ENCODE assay signal across 8 mouse cellular contexts in the genomic region with DNA sequence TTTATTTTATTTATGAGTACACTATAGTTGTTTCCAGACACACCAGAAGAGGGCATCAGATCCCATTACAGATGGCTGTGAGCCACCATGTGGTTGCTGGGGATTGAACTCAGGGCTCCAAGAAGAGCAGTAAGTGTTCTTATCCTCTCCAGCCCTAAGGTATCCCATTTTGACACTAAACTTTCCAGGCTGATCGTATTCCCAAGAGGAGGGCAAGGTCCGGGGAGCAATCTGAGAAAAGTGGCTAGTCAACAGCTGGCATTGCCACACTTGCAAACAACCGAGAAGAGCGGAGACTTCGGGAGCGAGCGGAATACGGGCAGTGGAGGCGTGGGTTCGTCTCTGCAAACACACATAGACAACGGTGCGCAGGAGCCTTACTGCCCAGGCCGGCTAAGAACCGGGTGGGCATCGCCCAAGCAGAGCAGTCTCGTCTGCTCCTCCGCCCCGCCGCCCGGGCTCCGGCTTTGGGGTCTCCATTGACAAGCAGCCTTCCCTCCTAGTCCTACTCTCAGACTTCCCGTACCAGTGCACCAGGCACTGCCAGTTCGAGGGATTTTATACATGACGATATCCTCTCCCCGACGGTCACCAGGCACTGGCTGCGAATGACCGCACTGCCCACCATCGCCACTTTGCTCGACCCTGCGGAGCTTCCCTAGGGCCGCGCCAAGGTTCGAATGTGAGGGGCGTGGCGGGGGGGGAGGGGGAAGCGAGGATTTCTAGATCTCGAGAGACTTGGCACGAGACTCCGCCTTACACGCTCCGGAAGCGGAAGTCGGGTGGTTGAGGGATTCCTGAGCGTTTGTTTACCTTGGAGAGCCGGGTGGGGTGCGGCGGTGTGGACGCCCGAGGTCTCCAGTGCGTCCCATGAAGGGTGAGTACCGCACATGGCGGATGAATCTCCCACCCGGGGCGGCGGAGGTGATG. TPM values are rescaled to one million over a fixed set of nuclear protein-coding genes. Genes with fewer than 3 reads are reported as not detected.
DNase-seq lines count a peak whose midpoint lies in the region; ATAC-seq and TF ChIP-seq lines count a peak whose summit lies in the region.

A gene (plus strand): TSS at position 746 of the 930 bp plus-strand sequence.

- H3K36me3 ChIP-seq in lung, postnatal 0 days (ENCODE audit: insufficient read depth, low read length) = no peaks in the 10 kb centered on the region

- peak; percentile 94 to 96 for ATAC-seq in hematopoietic stem cell, adult 5-6 weeks (replicated peaks in 1 of 2; ENCODE audit: insufficient read depth in 1 of 2, low FRiP score in 2 of 2, low TSS enrichment in 1 of 2, low read depth in 1 of 2, poor library complexity in 2 of 2, severe bottlenecking in 2 of 2)
- peak; percentile 99 for ATAC-seq in lung, postnatal 0 days

- no peaks in the 10 kb centered on the region for H3K27me3 ChIP-seq in lung, postnatal 0 days (replicated peaks; ENCODE audit: insufficient read depth, low read length)

- no peaks in the 10 kb centered on the region for H3K9me3 ChIP-seq in lung, postnatal 0 days (ENCODE audit: low read length)

- peak; percentile 83 for DNase-seq in MEL-GATA-1-ER (ENCODE audit: extremely low read depth, low read depth)
- peak; percentile 76 for DNase-seq in cerebellum, adult 8-10 months
- peak; percentile 92 for DNase-seq in forelimb bud, embryonic 11.5 days (ENCODE audit: low read depth, low spot score)
- DNase-seq in layer of hippocampus, adult 9-10 months (ENCODE audit: low spot score) = peak; percentile 65
- DNase-seq in lung, postnatal 0 days (ENCODE audit: low spot score) = peak; percentile 98
- peak; percentile 75 for DNase-seq in ovary, postnatal 14 days (ENCODE audit: low spot score)
- peak; percentile 89 for DNase-seq in thymus, postnatal 14 days

- WGBS in lung, postnatal 0 days = under 1% methylated on average over 51 of the region's 56 CpGs

- H3K4me1 ChIP-seq in lung, postnatal 0 days (ENCODE audit: insufficient read depth, low read depth, low read length) = 0 out of 2 replicates have a peak, but pooled peaks cover 3% of the 10 kb centered on the region

- peak within 1 kb of the TSS; percentile 94 for H3K27ac ChIP-seq in lung, postnatal 0 days (ENCODE audit: low read length)

- H3K4me3 ChIP-seq in lung, postnatal 0 days (ENCODE audit: low read depth, low read length) = peak within 1 kb of the TSS; percentile 95

- TF ChIP-seq EP300 in lung, postnatal 0 days (IDR thresholded peaks at IDR 0.05) = peak; percentile 90

- TF ChIP-seq CTCF in lung, postnatal 0 days (IDR thresholded peaks at IDR 0.05) = peak; percentile 24; the same call in 1 of the 2 replicates

- H3K9ac ChIP-seq in lung, postnatal 0 days (replicated peaks; ENCODE audit: low read depth) = peak within 1 kb of the TSS; percentile 94

- peak within 1 kb of the TSS; percentile 83 for H3K4me2 ChIP-seq in lung, postnatal 0 days (replicated peaks; ENCODE audit: low read depth, low read length)

RNA-seq across cellular contexts. Expression of the gene that starts here (rescaled TPM):
- total RNA-seq in hematopoietic stem cell, adult 5-6 weeks (2017) = 70.3 and 92.4 TPM in 2 replicates
- 138 and 140 TPM in 2 replicates for polyA plus RNA-seq in lung, postnatal 0 days (2015; fragmentation: Nextera tagmentation; extraction: Ambion mirVana)

Comparison
In these comparisons a context has a peak if more than half of its experiments do, and no peak if none do; other contexts are left out.
1. Peak in every context shown above with its lines: DNase-seq, ATAC-seq, H3K4me3 ChIP-seq and H3K27ac ChIP-seq.